Mouse (Mus musculus): ENCODE data around the gene Ccdc47. TPM values are rescaled to one million over a fixed set of nuclear protein-coding genes. Genes with fewer than 3 reads are reported as not detected.

The Ccdc47 gene
- polyA plus RNA-seq, 1 experiment from 2014 or later: 81.1 TPM

DNA sequence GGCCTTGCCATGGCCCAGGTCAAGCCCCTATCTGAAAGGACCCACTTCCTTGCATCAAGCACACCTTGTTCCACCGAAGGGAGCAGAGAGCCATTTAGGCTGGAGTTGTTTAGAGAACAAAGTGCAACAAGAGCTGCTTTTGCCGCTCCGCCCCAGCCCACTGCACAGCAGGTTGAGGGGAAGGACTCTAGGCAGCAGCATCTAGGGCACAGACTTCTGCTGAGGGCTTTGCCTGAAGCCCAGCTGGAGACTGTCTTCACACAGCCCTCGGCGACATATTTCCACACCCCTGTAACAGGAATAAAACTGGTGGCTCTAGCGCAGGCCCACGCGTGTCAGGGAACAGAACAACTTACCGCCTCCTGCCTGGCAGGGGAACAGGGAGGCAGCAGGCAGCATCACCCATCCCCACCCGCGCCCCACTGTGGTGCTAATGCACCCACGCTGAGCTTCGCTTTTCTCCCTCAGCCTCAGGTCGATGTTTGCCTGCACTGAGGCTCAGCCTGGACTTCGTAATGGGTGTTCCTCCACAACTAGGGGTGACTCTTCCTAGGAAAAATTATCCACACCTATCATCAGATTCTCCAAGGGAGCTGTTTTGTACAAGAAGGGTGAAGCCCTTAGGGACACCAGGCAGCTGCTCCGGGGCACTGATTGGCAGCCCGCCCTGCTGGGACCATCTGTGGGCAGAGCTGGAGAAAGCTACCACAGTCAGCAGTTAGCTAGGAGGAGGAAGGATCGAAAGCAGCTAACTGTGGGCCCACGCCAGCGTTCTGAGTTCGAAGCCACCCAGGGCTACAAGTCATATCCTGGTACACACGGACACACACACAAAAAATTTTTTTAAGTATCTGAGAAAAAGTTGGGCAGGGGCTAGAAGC lies 55.1 kb downstream of the Ccdc47 start, which contains the start of the genes Gm10840 and Limd2:
Gene Gm10840, plus strand, starts transcription at position 10 of the 881 bp plus-strand sequence.
Gene Limd2, minus strand, starts transcription at position 20 of the 881 bp plus-strand sequence.
- H3K4me1 ChIP-seq (replicated peaks; ENCODE audit: insufficient read depth, low read length): peaks cover 14% of the 10 kb centered on the region; the same call in 1 of the 2 replicates
- peaks cover 17% of the 10 kb centered on the region; the same call in 1 of the 2 replicates for H3K36me3 ChIP-seq (ENCODE audit: insufficient read depth, low read length)
- H3K9me3 ChIP-seq (replicated peaks; ENCODE audit: low read length): no peaks in the 10 kb centered on the region

DNA sequence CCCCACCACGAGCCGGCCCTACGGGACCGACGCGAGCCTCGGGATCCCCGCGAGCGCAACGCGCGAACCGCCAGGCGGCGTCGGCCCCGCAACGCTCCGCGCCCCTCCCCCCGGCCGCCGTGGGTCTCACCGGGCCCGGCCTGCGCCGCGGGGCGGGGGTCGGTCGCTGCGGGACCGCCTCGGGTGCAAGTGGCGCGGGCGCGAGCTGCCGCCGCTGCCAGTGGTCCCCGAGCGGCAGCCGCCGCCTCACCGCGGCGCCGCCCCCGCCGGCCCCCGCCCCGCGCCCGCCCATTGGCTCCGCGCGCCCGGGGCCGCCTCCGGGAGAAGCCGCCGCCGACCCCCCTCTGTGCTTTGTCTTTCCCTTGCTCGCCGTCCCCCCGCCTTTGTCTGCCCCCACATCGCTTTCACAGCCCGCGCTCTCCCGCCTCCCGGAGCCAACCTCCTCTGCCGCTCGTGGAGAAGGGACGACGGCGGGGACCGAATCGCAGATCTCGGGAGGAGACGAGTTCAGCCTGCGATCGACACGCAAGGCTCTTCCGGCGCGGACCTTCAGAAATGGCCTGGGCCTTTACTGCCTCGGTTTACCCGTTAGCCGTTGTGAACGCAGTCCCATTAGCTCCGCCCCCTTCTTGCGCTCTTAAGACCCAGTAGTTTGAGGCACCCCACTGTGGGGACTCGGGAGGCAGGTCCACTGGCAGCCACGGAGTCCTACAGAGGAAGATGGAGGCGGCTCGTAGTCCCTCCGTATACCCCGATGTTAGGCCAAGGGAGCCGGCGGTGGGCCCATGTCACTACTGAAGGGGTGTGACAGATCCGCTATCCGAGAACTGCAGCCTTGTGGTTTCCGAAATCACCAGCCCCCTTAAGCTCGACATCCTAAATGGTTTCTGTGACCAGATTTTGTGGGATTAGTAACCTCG lies 56.0 kb downstream of the Ccdc47 start:
- under 1% methylated on average over 88 of the region's 106 CpGs for WGBS
- no peak for TF ChIP-seq CTCF (IDR thresholded peaks at IDR 0.05; ENCODE audit: low read depth)
- H3K36me3 ChIP-seq (ENCODE audit: insufficient read depth, low read length): peaks cover 9% of the 10 kb centered on the region; the same call in 1 of the 2 replicates
- peak overlapping the region; percentile 94 for H3K4me2 ChIP-seq (ENCODE audit: low read length)
- DNase-seq (ENCODE audit: low spot score): peak; percentile 89
- no peaks in the 10 kb centered on the region for H3K27me3 ChIP-seq (ENCODE audit: insufficient read depth, low read length)
- H3K9me3 ChIP-seq (replicated peaks; ENCODE audit: low read length): no peaks in the 10 kb centered on the region
- peak overlapping the region; percentile 90 for H3K9ac ChIP-seq (ENCODE audit: low read depth, low read length)
- peaks cover 14% of the 10 kb centered on the region; the same call in 1 of the 2 replicates for H3K4me1 ChIP-seq (replicated peaks; ENCODE audit: insufficient read depth, low read length)
- H3K27ac ChIP-seq: peak overlapping the region; percentile 89
- peak overlapping the region; percentile 70 for H3K4me3 ChIP-seq (replicated peaks; ENCODE audit: low read depth, low read length)
- peak; percentile 37 for ATAC-seq (replicated peaks; ENCODE audit: low FRiP score, low read depth)

More for the DNA sequence above, 55.1 kb downstream of the Ccdc47 start, which contains the start of the genes Gm10840 and Limd2:
- ATAC-seq (replicated peaks; ENCODE audit: low FRiP score, low read depth) (0 out of 2 replicates have a peak, but pooled peaks have one; percentile 6), DNase-seq (ENCODE audit: low spot score) (peak; percentile 64)
- peak within 1 kb of the TSS; percentile 94 for H3K4me2 ChIP-seq (ENCODE audit: low read length)
- peak within 1 kb of the TSS; percentile 90 for H3K9ac ChIP-seq (ENCODE audit: low read depth, low read length)
- no peaks in the 10 kb centered on the region for H3K27me3 ChIP-seq (ENCODE audit: insufficient read depth, low read length)
- WGBS: 33% methylated on average over 22 of the region's 22 CpGs
- no peak for TF ChIP-seq CTCF (IDR thresholded peaks at IDR 0.05; ENCODE audit: low read depth)
- H3K4me3 ChIP-seq (replicated peaks; ENCODE audit: low read depth, low read length): peak within 1 kb of the TSS; percentile 70
- peak within 1 kb of the TSS; percentile 89 for H3K27ac ChIP-seq

DNA sequence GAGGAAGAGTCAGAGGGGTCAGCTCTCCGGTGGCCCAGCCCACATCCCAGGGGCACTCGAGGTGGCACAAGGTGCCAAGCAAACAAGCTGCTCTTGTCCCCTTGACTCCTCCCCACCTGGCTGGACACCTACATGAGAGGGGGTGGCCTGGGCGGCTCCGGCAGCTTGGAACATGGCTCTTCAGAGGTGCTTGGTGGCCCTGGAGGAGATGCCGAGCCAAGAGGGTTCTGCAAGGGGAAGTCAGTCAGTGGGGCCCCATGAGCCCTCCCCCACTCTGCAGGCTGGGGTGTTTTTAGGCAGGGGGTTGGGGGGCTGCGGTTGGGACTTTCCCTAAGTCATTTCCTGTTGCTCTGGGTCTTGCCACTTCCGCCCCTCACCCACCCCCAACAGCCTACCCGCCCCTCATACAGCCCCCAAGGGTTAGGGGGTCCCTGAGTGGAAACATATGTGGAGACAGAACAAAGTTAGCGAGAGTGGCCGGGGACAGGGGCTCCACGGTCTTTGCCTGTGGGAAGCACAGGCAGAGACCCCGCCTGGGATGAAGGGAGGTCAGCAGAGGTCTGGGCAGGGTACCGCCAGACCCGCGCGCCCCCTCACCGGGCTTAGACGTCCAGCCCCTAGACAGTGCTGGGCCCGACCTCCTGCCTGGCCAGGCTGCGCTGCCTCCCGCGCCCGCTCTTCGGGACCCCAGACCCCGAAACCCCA lies 56.8 kb downstream of the Ccdc47 start:
- 2% methylated on average over 23 of the region's 25 CpGs for WGBS
- TF ChIP-seq CTCF (IDR thresholded peaks at IDR 0.05; ENCODE audit: low read depth): no peak
- peak overlapping the region; percentile 89 for H3K27ac ChIP-seq

DNA sequence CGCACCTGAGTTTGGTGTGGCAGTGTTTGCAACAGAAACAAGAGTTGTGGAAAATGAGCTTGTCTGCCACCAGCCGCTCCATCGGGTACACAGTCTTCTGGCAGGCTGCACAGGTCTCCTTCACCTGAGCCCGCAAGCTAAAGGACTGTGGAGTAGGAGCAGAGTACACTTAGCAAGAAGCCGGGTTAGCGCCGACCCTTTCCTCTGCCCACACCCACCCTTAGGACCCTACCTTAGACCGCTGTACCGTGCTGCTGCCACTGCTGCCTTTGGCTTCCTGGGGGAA lies 57.3 kb downstream of the Ccdc47 start:
- WGBS: 30% methylated on average over 9 of the region's 9 CpGs
- TF ChIP-seq CTCF (IDR thresholded peaks at IDR 0.05; ENCODE audit: low read depth): no peak
- peak overlapping the region; percentile 94 for H3K4me2 ChIP-seq (ENCODE audit: low read length)
- peaks cover 10% of the 10 kb centered on the region; the same call in 1 of the 2 replicates for H3K36me3 ChIP-seq (ENCODE audit: insufficient read depth, low read length)
- H3K9me3 ChIP-seq (replicated peaks; ENCODE audit: low read length): no peaks in the 10 kb centered on the region
- H3K27ac ChIP-seq: peak overlapping the region; percentile 89
- peak overlapping the region; percentile 70 for H3K4me3 ChIP-seq (replicated peaks; ENCODE audit: low read depth, low read length)
- DNase-seq (ENCODE audit: low spot score) (no peak), ATAC-seq (replicated peaks; ENCODE audit: low FRiP score, low read depth) (no peak; the same call in 1 of the 2 replicates)
- peak overlapping the region; percentile 90; the same call in 1 of the 2 replicates for H3K9ac ChIP-seq (ENCODE audit: low read depth, low read length)
- H3K27me3 ChIP-seq (ENCODE audit: insufficient read depth, low read length): no peaks in the 10 kb centered on the region
- H3K4me1 ChIP-seq (replicated peaks; ENCODE audit: insufficient read depth, low read length): peaks cover 14% of the 10 kb centered on the region; the same call in 1 of the 2 replicates

More for the DNA sequence above, 56.8 kb downstream of the Ccdc47 start:
- H3K4me2 ChIP-seq (ENCODE audit: low read length): peak overlapping the region; percentile 94
- H3K4me1 ChIP-seq (replicated peaks; ENCODE audit: insufficient read depth, low read length): peaks cover 14% of the 10 kb centered on the region; the same call in 1 of the 2 replicates
- ATAC-seq (replicated peaks; ENCODE audit: low FRiP score, low read depth) (peak; percentile 42; the same call in 1 of the 2 replicates), DNase-seq (ENCODE audit: low spot score) (peak; percentile 58)
- peak overlapping the region; percentile 70 for H3K4me3 ChIP-seq (replicated peaks; ENCODE audit: low read depth, low read length)
- no peaks in the 10 kb centered on the region for H3K27me3 ChIP-seq (ENCODE audit: insufficient read depth, low read length)
- no peaks in the 10 kb centered on the region for H3K9me3 ChIP-seq (replicated peaks; ENCODE audit: low read length)
- H3K9ac ChIP-seq (ENCODE audit: low read depth, low read length): peak overlapping the region; percentile 90
- peaks cover 9% of the 10 kb centered on the region; the same call in 1 of the 2 replicates for H3K36me3 ChIP-seq (ENCODE audit: insufficient read depth, low read length)

DNA sequence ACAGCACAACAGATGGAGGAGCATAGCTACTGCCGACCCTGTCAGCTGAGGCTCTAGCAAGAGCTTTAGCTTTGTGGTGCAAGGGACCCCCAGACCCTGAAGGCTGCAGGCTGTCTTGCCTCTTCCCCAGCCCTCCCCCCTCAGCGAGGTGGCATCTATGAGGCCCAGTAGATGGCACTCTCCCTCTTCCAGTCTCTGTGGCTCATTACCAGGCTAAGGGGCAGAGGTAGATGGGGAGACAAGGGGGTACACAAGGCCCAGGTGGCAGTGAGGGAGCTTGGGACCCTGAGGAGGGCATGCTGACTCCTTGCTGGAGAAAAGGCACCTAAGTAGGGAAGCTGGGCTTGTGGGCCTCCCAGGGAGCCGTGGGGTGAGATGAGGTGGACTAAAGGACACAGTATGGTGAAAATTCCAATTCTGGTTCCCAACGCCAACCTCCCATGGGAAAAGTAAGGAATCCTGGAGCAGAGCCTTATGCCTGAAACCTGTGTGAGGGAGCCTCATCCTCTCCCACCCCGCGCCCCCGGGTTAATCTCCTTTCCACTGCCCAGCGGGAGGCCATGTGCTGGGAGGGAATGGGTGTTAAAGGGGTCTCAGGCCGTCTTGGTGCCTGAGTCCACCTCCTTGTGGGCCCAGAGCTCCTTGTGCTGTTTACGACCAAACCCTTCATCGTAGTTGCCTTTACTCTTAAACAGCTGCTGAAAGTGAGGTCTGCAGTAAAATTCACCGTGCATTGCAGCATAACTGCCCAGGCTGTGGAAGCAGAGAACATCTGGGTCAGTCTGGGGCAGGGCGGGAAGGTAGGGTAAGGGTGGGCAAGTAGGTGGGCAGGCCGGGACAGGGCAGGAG lies 57.8 kb downstream of the Ccdc47 start:
- Histone ChIP-seq H3K4me2 (ENCODE audit: low read length) (peak overlapping the region; percentile 94), H3K4me3 (replicated peaks; ENCODE audit: low read depth, low read length) (peak overlapping the region; percentile 70; the same call in 1 of the 2 replicates), H3K27ac (peak overlapping the region; percentile 89), H3K9me3 (replicated peaks; ENCODE audit: low read length) (no peaks in the 10 kb centered on the region), H3K36me3 (ENCODE audit: insufficient read depth, low read length) (peaks cover 12% of the 10 kb centered on the region; the same call in 1 of the 2 replicates), H3K27me3 (ENCODE audit: insufficient read depth, low read length) (no peaks in the 10 kb centered on the region), H3K4me1 (replicated peaks; ENCODE audit: insufficient read depth, low read length) (peaks cover 14% of the 10 kb centered on the region; the same call in 1 of the 2 replicates), H3K9ac (ENCODE audit: low read depth, low read length) (0 out of 2 replicates have a peak overlapping the region, but pooled peaks have one; percentile 90)
- WGBS: 53% methylated on average over 14 of the region's 14 CpGs
- peak; percentile 68 for TF ChIP-seq CTCF (IDR thresholded peaks at IDR 0.05; ENCODE audit: low read depth)
- DNase-seq (ENCODE audit: low spot score) (peak; percentile 38), ATAC-seq (replicated peaks; ENCODE audit: low FRiP score, low read depth) (no peak)
